In the genomic region with DNA sequence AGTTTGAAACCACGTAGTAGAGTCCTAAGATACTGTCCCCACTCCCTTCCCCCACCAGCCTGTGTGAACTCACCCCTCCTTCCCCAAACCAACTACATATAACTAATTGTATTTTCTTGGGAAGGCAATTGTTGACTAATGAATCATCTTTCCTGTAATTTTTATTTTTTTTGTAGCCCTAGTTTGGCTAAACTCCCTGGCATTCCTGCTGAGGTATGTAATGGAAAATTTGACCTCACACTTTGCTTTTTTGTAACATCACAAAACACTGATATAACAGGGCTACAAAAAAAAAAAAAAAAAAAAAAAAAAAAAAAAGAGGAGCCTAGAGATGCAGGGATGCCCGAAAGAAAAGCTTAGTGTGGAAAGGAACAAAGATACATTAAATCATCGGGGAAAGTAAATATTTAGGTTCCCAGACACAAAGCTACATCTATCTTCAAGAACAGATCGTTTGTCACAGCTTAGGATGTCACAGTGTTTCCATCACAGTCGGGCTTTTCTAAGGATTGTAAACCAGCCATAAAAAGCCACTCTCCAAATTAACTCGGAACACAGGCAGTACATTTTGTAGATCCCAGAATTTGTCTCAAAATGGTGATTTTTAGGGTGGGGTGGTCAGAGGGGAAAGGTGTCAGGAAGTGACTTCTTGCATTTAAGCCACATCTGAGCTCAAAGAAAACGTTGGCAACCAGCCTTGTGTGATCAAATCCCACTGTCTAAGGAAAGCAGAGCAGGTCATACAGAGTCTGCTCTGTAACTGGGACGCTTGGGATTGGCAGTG, we compare ENCODE assay signal across 12 mouse cellular contexts.
DNase-seq lines count a peak whose midpoint lies in the region; ATAC-seq and TF ChIP-seq lines count a peak whose summit lies in the region.
"Had no signal": no experiment of that assay in that cellular context is flagged by ENCODE, and none has a peak within 500 bp of the region (broad histone marks: within the 10 kb centered on the region; RNA-seq: fewer than 3 reads in every experiment).

No protein-coding gene starts in this region.

- H3K4me1 ChIP-seq in neural tube, embryonic 13.5 days (replicated peaks): peaks cover 29% of the 10 kb centered on the region
- peaks cover 29% of the 10 kb centered on the region for H3K4me1 ChIP-seq in heart, embryonic 16.5 days (ENCODE audit: control insufficient read depth, insufficient read depth, low read length)
- peaks cover 5% of the 10 kb centered on the region for H3K4me1 ChIP-seq in stomach, postnatal 0 days (replicated peaks; ENCODE audit: control insufficient read depth, insufficient read depth)

- no peak for TF ChIP-seq CTCF in stomach, postnatal 0 days (IDR thresholded peaks at IDR 0.05; ENCODE audit: low read depth)
- TF ChIP-seq CTCF in left cerebral cortex, adult 2 months (IDR thresholded peaks at IDR 0.05): no peak

- no peak overlapping the region for H3K9ac ChIP-seq in neural tube, embryonic 13.5 days
- no peak overlapping the region for H3K9ac ChIP-seq in heart, embryonic 16.5 days (ENCODE audit: low read length)
- H3K9ac ChIP-seq in stomach, postnatal 0 days (ENCODE audit: low read length): no peak overlapping the region
- H3K9ac ChIP-seq: limb, embryonic 12.5 days had no signal

- intact Hi-C loops in left cerebral cortex, adult 2 months (cut with DNase I): no loop called here

- no peaks in the 10 kb centered on the region for H3K36me3 ChIP-seq in neural tube, embryonic 13.5 days
- H3K36me3 ChIP-seq in heart, embryonic 16.5 days (ENCODE audit: control insufficient read depth, insufficient read depth): no peaks in the 10 kb centered on the region
- H3K36me3 ChIP-seq in stomach, postnatal 0 days (ENCODE audit: control insufficient read depth, insufficient read depth, low read length): no peaks in the 10 kb centered on the region
- H3K36me3 ChIP-seq: limb, embryonic 12.5 days had no signal

- TF ChIP-seq EP300 in stomach, postnatal 0 days (optimal IDR thresholded peaks at IDR 0.05): peak; percentile 92

- H3K9me3 ChIP-seq in neural tube, embryonic 13.5 days: no peaks in the 10 kb centered on the region
- no peaks in the 10 kb centered on the region for H3K9me3 ChIP-seq in heart, embryonic 16.5 days (replicated peaks; ENCODE audit: control insufficient read depth, low read length)
- no peaks in the 10 kb centered on the region for H3K9me3 ChIP-seq in stomach, postnatal 0 days (ENCODE audit: control insufficient read depth, low read length)
- H3K9me3 ChIP-seq: limb, embryonic 12.5 days had no signal

- no peak overlapping the region for H3K4me3 ChIP-seq in neural tube, embryonic 13.5 days
- no peak overlapping the region for H3K4me3 ChIP-seq in heart, embryonic 16.5 days (ENCODE audit: low read length)
- no peak overlapping the region for H3K4me3 ChIP-seq in stomach, postnatal 0 days (ENCODE audit: low read depth, low read length)
- no peak overlapping the region for H3K4me3 ChIP-seq in left cerebral cortex, adult 2 months
- H3K4me3 ChIP-seq: limb, embryonic 12.5 days had no signal

- 0 out of 2 replicates have a peak overlapping the region, but pooled peaks have one; percentile 18 for H3K27ac ChIP-seq in neural tube, embryonic 13.5 days (replicated peaks)
- peak overlapping the region; percentile 77 for H3K27ac ChIP-seq in heart, embryonic 16.5 days (ENCODE audit: low read length)
- peak overlapping the region; percentile 86 for H3K27ac ChIP-seq in stomach, postnatal 0 days (replicated peaks)
- H3K27ac ChIP-seq in left cerebral cortex, adult 2 months: no peak overlapping the region

- no peak for DNase-seq in neural tube, embryonic 10.5 days (ENCODE audit: extremely low spot score, low spot score)
- DNase-seq in kidney, postnatal 25 days: peak; percentile 47 to 55
- no peak for DNase-seq in stomach, postnatal 0 days (ENCODE audit: low spot score)
- no peak for DNase-seq in urinary bladder, postnatal 10 days (ENCODE audit: low spot score)
- DNase-seq in thymus, postnatal 10 days (ENCODE audit: low spot score in 2 of 2): no peak
- no peak for DNase-seq in left cerebral cortex, adult 2 months (ENCODE audit: extremely low spot score in 1 of 2, low spot score in 2 of 2)
- DNase-seq: cerebellum, adult 9-10 months; gastrocnemius, postnatal 10 days; thymus, postnatal 4 days had no signal

- WGBS in neural tube, embryonic 13.5 days: 27% methylated on average over 8 of the region's 8 CpGs
- WGBS in heart, embryonic 16.5 days: 35% methylated on average over 8 of the region's 8 CpGs
- 20% methylated on average over 8 of the region's 8 CpGs for WGBS in stomach, postnatal 0 days

- no peak overlapping the region for H3K4me2 ChIP-seq in neural tube, embryonic 13.5 days
- no peak overlapping the region for H3K4me2 ChIP-seq in heart, embryonic 16.5 days (ENCODE audit: low read depth, low read length)
- H3K4me2 ChIP-seq in stomach, postnatal 0 days (replicated peaks; ENCODE audit: low read depth): no peak overlapping the region
- H3K4me2 ChIP-seq: limb, embryonic 12.5 days had no signal

- ATAC-seq in neural tube, embryonic 13.5 days (ENCODE audit: low read depth): no peak; the same call in 1 of the 2 replicates
- peak; percentile 59 for ATAC-seq in heart, embryonic 16.5 days (replicated peaks; ENCODE audit: extremely low read depth, insufficient read depth, low FRiP score)
- ATAC-seq in stomach, postnatal 0 days (ENCODE audit: low FRiP score, low TSS enrichment): peak; percentile 60; the same call in 1 of the 2 replicates

- H3K27me3 ChIP-seq in neural tube, embryonic 13.5 days: no peaks in the 10 kb centered on the region
- no peaks in the 10 kb centered on the region for H3K27me3 ChIP-seq in heart, embryonic 16.5 days (ENCODE audit: control insufficient read depth, insufficient read depth, low read length)
- H3K27me3 ChIP-seq in stomach, postnatal 0 days (ENCODE audit: control insufficient read depth, insufficient read depth, low read length): no peaks in the 10 kb centered on the region
- H3K27me3 ChIP-seq: limb, embryonic 12.5 days had no signal

Comparison
In these comparisons a context has a peak if more than half of its experiments do, and no peak if none do; other contexts are left out.
1. DNase-seq: peak in kidney, postnatal 25 days (2 of 2); none in neural tube, embryonic 10.5 days (single experiment), stomach, postnatal 0 days (single experiment), urinary bladder, postnatal 10 days (single experiment), thymus, postnatal 10 days (0 of 2) and left cerebral cortex, adult 2 months (0 of 2).